Mouse (Mus musculus) urinary bladder, postnatal 36 days (tissue): Measurements from ENCODE around the gene Enpp6.
"Not testable (repeated sequence)": the region's sequence is repeated elsewhere in the genome, so short reads cannot be mapped to it uniquely, and the experiment has no call there.

Source experiments
- DNase-seq, 2 experiments: peaks; one replicate each; pipeline ENCODE4 v3.0.0; 2022; ENCODE audit warnings: low spot score in 2 of 2, mixed read lengths in 1 of 2

Enpp6 gene

DNA sequence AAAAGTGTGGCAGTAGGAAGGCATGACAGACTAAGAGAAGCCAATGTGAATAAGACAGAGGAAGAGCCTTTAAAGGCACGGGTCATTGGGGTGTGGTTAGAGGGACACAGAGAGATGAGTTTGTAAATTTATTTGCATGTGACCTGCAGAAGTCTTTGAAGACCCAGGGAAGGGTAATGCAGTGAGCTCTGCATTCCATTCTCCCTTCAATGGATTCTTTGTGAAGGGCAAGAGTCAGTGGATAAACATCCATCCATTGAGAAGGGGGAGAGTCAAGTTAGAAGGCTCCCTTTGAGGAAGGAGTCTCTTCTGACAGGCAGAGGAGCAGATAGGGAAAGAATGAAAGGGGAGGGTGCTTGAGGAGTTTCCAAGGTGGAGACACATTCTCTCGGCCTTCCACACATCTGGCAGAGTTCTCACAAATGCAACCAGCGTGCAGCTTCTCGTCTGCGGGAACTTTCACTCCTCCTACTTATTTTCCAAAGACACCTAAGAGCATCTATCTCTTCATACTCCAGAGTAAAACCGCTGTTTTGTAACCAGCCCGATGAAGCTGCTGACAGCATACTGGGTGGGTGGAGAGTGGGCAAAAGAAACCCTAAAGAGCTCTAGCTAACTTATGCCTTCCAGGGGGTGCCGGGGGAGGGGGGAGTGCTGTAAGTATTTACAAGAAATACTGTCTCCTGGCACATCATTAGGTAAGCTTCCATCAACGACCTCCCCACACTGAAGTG, 9.4 kb downstream of the Enpp6 start:
- DNase-seq: no peak

DNA sequence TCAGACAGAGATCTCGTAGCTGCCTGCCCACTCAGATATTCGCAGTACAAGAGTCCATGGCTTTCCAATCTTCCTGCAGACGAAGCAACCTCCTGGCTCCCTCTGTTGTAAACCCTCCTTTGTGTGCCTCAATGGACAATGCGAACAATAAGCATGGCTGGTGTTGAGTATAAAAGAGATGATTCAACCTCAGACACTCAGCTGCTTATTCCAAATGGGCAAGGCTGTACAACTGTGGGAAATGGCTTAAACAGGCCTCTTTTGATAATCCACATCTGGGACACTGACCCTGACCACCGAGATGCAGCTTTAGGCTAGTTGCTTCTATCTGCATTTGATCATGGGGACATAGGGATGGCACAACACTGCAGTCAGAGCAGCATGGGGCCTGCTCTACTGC, 19.0 kb downstream of the Enpp6 start:
- no peak for DNase-seq

DNA sequence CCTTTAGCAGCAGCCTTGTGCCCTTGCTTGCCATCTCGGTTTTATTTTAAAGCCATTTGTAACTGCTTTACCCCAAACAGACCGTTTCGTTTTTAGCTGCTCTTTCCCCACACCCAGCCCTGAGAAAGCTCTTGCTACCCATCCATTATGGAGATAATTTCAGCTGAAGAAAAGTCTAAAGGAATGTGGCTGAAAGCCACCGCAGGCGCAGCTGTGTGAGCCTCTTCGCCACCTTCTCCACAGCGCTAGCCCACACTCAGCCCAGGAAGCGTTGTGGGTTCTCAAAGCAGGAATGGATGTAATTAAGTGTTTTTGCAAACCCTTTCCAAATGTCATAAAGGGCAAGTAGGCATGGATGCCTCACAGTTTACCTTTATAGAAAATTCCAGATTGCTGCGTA, 20.1 kb downstream of the Enpp6 start:
- no peak for DNase-seq

DNA sequence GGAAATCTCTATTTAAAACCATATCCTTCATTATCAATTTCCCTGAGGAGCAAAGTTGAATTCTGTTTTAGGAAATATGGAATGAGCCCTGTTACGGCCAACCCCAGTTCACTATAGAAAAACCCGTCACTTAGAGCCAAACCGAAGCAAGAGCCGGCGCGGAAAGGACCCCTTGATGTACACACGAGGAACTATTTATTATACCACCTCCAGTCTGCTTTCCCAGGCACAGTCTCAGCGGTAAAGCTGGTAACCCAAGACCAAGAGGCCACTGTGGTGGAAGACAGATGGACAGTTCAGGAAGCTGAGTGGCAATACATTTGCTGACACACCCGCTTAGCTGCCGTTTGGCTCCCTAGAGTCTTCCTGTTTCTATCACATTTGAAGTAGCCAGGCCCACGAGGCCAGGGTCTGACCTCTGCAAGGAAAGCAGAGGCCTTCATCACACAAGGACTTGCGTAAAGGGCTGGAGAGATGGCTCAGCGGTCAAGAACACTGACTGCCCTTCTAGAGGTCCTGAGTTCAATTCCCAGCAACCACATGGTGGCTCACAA, 21.6 kb downstream of the Enpp6 start:
- no peak for DNase-seq

DNA sequence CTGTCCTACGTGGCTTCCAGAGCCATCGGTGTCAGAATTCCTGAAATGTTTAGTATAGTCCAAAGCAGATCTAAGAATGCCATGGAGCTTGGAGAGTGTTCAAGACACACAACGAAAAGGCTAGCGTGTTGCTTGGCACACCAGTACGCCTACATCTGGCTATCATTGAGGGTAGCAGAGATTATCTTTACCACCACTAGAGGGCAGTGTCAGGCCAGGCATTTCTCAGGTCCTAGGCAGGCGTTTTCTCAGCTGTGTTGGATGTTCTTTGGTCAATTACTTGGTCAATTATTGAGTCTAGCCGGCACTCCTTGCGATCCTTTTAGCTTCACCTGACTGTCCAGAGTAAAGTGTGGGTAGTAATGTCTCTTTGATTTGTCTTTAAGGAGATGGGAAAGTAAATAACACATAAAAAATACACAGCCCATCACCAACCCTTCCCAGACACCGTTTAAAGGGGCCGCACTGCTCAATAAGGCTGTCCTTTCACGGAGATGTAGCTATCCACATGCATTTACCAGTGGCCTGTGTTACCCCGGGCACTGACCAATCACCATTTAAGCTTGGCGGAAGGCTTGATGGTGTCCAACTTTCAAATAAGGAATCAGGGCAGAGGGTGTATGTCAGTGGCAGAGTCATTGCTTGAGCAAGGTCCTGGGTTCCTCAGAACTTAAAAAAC, 29.7 kb downstream of the Enpp6 start:
- peak; percentile 66 to 67 for DNase-seq

DNA sequence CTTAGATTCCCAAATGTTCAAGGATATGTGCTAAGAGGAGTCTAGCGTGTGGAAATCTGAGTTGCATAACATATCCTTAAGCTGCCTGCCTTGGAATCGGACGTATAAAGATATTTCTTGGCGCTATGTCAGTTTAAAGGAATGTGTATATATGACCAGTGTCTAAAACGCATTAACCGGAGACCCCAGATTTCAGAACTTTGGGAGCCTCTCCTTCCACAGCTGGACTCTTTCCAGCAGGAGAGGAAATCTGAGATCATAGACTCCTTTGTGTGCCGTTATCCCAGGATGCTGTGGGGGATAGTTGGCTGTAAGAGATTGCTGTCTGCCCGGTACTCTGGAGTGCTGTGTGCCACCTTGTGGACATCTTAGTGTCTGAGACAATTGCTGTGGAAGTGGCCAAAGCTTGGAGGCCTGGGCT, 34.5 kb downstream of the Enpp6 start:
- DNase-seq: no peak

DNA sequence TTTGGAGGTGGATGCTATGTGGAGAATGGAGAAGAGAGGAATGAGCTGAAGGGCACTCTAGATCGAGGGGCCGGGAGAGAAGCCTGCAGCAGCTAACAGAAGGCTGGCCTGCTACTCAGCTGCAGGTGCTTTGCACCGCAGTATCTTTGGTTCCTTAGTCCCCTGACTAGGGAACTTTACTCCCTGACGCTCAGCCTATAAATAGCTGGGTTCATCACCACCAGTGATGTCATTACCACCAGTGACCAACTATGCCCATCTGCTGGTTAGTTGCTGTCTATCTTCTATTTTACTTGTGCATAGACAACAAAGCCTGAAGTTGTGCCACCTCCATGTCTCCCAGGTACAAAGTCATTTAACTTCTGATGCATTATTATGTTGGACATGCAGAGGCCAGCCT, 37.9 kb downstream of the Enpp6 start:
- no peak for DNase-seq

DNA sequence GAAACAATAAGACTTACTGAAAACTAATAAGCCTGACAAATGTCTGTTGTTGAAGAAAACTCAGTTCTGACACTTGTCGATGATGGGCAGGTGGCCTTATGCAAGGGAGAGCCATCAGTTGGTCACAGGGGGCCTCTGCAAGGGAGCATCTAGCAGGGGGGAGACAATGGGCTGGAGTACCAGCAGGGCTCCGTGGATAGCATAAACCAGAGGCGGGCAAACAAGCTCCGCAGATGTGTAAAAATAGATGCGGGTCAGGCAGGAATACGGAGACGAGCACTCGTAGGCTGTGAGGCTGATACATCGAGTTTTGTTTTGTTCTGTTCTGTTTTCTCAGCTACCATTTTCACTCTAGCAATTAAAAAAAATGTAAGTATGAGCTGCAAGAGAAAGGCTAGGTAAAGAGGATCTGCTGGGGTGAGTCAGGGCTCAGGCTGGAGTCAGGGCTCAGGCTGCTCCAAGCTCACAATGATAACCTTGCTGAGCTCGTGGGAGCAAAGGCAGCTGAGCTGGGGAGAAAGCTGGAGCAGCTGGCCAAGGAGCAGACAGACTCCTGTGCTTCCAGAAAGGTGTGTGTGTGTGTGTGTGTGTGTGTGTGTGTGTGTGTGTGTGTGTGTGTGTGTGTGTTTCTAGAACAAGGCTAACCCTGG, 40.3 kb downstream of the Enpp6 start:
- DNase-seq: no peak

DNA sequence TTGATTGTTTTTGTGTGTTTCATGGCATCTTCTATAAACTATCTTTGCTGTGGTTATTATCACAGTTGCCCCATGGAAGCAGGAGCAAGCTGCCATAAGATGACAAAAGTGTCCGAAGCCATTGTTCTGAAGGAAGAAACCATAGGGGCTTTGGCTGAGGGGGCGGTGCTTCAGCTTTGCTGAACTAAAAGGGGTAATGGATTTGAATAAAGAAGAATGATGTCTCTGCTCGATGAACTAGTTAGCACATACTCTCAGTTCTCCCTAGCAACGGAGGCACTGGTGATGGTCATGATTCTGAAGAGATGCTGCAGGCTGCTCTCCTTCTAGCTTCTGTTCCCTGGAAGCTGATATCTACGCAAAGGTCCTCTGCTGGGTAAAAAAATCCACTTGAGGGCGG, 41.8 kb downstream of the Enpp6 start:
- no peak for DNase-seq

DNA sequence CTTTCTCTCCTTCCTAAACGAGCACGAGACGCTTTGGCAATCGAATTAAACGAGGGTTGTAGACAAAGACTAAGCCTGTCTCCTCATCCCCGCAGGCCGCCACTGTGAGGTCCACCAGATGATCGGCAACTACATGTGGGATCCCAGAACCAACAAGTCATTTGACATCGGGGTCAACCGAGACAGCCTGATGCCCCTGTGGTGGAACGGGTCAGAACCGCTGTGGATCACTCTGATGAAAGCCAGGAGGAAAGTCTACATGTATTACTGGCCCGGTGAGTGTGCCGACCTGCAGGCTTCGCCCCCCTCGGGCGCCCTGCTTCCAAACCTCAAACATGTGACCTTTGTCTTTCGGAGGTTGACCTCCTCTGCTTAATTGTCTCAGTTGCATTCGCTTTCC, 43.6 kb downstream of the Enpp6 start:
- DNase-seq: no peak

DNA sequence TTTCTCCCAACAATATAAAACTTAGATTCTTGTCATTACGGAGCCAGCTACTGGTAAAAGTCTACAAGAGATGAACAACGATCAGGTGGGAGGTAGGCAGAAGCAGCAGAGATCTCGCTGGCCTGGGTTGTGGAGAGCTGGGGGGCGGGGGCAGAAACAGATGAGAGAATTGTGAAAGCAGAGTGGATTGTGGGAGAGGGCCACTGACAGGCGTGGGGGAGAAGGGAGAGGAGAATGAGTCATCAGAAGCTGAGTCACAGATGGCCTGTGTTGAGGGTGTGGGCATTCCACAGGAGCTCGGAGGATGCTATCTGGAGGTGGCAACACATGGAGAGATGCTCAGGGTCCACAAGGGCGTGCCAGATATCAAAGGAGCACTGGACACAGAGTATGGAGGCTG, 45.4 kb downstream of the Enpp6 start:
- DNase-seq: no peak

DNA sequence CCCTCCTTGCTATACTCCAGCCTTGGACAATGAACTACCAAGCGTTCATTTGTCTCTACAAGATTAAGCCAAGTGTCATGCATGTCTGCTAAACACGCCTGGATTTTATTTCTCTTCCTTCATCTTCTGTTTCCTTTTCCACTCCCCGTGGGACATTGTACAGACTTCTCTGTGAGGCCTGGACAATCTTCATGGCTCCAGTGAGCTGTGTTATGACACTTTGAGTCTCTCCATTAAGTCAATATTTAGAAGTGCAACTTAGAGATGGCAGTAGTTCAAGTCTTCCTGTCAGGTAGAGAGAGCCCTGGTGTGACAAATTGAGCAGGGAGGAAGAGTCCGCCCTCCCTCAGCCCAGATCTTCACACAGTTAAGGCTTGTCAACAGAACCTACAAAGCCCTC, 47.3 kb downstream of the Enpp6 start:
- no peak for DNase-seq

DNA sequence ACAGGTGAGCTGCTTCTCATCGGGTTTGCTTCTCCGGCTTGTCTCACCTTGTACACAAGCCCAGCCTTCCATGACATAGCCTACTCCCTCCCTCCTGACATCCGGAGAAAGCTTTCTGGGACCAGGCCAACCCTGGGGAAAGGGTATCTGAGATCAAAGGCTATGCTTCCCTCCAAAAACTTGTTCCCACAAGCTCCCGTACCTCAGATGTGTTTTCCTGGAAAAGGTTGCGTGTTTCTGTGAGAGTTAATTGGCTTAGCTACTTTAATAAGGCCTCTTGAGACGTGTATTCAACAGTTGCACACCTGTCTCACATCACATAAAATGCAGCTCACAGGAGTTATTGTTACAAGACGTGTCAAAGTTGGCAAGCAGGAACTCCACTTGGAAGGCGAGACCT, 49.8 kb downstream of the Enpp6 start:
- no peak for DNase-seq

DNA sequence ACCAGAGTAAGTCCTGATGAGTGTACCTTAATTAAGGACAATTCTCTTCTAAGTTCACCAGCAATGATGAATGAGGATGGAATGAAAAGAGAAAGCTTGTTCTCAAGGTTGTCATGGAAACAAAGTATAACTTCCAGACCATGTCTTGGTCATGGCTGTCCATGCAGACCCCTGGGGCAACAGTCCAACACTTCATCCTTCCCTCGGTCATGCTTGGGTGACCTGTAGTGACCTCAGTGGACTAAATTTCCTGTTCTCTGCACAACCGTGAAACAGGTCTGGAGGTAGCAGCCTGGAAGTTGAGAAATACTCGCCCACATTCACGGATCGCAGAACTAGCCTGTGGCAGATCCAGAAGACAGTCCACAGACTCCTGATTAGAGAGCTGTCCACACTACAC, 50.7 kb downstream of the Enpp6 start:
- DNase-seq: no peak

DNA sequence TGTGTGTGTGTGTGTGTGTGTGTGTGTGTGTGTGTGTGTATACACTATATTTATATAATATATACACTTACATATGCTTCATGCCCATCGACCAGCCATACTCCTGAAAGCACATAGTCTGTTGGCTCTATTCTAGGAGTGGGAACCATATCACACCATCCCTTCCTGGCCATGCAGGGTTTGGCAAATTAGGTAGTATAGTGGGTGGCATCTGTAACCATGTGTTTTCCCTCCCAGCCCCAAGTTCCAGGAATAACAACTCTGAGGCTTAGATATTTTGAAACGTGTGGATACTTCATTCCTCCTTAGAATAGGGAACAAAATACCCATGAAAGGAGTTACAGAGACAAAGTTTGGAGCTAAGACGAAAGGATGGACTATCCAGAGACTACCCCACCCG, 53.5 kb downstream of the Enpp6 start:
- DNase-seq: not testable (repeated sequence)

DNA sequence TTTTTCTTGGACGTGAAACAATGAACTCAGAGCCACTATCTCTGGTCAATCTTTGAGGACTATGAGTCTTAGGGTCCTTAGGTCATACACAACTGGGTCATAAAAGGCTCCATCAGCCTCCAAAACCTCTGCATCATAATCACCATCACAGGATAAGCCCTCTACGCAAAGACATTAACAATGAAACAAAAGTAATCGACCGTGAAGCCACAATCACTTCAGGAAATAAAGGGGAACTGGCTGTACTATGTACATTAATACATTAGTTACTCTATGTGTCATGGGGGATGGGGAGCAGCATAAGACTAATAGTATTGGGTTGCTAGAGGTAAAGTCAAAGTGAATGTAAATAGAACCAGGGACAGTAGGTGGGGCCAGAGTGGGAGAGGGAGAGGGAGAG, 59.7 kb downstream of the Enpp6 start:
- no peak for DNase-seq

DNA sequence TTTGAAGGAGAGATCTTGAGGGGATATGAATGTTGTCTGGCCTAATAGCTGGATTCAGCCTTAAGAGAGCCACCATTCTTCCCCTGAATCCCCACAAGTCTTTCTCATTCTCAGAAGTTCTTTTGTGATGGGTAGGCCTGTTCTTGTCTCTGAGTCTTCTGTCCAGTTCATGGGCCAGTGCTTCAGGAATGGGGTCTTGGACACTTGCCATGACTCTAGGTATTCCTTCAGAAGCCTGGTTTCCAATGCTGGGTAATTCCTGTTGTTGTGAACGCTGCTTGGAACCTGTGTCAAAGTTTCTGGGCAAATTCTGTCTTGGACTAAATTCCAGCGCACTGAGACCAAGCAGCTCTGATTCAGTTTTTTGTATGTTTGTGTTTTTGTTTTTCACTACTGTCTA, 60.5 kb downstream of the Enpp6 start:
- no peak for DNase-seq

DNA sequence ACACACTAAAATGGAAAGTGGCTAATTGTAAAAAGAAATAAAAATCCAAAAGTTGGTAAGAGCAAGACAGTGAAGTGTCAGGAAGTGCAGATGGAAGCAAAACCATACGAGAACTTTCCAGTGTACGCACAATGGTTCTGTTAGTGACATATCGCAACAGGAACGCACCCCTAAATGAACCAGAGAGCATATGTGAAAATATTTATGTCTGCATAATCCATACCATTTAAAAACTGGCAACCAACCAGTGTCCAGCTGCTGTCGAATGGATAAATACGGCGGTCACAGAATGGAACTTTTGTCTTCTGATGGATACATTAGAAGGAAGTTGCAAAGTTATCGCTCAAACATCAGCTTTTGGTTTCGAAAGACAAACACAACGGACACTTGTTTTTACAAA, 61.9 kb downstream of the Enpp6 start:
- no peak for DNase-seq

DNA sequence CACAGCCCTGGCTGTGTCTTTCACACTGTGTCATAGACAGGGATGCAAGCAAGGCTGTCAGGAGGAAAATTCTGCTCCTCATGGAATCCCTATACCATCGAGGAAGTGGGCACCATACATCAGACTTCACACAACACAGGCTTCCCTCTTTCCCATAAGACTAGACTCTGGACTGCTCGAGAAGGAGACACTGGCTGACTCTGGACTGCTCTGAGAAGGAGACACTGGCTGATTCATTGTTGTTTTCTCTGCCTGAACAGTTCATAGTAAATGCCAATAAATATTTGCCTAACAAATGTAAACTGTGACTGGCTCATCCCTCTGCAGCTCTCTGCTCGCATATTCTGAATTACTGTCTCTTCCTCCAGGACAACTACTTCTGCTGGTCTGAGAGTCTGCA, 66.0 kb downstream of the Enpp6 start:
- no peak for DNase-seq

DNA sequence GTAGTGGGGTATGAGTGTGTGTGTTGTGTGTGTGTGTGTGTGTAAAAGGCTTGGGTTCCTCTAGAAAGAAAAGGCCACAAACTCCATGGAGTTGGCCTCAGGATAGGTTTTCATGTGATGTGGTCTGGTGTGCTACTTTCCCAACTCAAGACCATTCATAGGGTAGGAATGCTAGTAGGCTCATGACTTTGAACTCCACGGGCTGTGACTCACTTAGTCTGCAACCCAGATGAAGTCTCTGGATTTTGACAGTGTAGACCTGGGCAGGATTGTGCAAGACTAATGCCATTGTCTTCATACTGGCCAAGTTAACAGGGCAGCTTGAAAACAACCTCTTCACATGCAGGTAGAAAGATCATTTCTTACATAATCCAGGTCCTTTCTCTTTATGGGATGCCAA, 69.4 kb downstream of the Enpp6 start:
- DNase-seq: no peak

DNA sequence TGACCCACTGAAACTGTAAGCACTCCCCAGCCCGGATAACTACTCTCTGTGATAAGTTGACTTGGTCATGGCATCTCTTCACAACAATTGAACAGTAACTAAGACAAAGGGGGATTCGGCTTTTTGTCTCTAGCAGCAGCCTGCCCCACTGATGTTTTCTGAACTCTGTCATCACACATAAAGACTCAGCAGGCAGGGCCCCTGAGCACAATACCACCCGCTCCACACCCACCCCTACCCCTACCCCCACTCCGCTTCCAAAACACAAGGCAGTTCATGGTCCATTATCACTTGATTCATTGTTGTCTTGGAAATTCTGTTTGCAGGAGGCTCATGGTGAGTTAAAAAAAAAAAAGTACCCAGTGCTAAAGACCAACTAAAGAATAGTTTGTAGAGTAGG, 71.8 kb downstream of the Enpp6 start:
- no peak for DNase-seq

DNA sequence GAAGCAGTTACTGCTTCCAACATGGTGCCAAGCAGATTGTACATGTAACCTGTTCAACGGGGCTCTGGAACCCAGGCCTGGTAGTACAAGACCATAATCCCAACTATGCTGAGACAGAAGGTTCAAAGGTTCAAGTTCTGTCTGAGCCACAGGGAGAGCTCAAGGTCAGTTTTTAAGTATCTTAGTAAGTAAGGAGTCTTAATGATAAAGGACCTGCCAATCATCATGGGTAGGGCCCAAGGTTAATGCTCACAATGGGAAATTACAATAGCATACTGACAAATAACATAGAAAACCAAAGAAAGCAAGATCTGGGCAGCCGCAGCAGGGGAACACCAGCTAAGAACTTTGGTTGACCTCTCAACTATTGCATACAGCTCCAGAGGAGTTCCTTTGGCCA, 72.3 kb downstream of the Enpp6 start:
- no peak for DNase-seq
